Comparison of ENCODE assay signal across 22 mouse cellular contexts in genomic region chr9:51178297-51178696, GRCm38 (mm10). TPM values are rescaled to one million over a fixed set of nuclear protein-coding genes. Genes with fewer than 3 reads are reported as not detected.
A peak's percentile ranks its signal among the peaks of the same experiment; 100 is the strongest.
DNase-seq lines count a peak whose midpoint lies in the region; ATAC-seq and TF ChIP-seq lines count a peak whose summit lies in the region.
"Had no signal": no experiment of that assay in that cellular context is flagged by ENCODE, and none has a peak within 500 bp of the region (broad histone marks: within the 10 kb centered on the region; RNA-seq: fewer than 3 reads in every experiment).

No protein-coding gene starts in this region.

- H3K27ac ChIP-seq in left cerebral cortex, adult 2 months = no peak overlapping the region
- H3K27ac ChIP-seq in spleen, adult 2 months (ENCODE audit: insufficient read depth, low read length) = no peak overlapping the region
- H3K27ac ChIP-seq in hindbrain, embryonic 14.5 days = no peak overlapping the region
- H3K27ac ChIP-seq: hindbrain, embryonic 12.5 days; intestine, embryonic 15.5 days; limb, embryonic 10.5 days; liver, embryonic 13.5 days; macrophage; neural tube, embryonic 13.5 days had no signal

- H3K9ac ChIP-seq in hindbrain, embryonic 14.5 days = no peak overlapping the region
- H3K9ac ChIP-seq: hindbrain, embryonic 12.5 days; intestine, embryonic 15.5 days; liver, embryonic 13.5 days; neural tube, embryonic 13.5 days had no signal

- H3K36me3 ChIP-seq in spleen, adult 2 months (ENCODE audit: control insufficient read depth, insufficient read depth, low read length) = no peaks in the 10 kb centered on the region
- no peaks in the 10 kb centered on the region for H3K36me3 ChIP-seq in hindbrain, embryonic 14.5 days (replicated peaks; ENCODE audit: control insufficient read depth, insufficient read depth)
- H3K36me3 ChIP-seq: hindbrain, embryonic 12.5 days; intestine, embryonic 15.5 days; limb, embryonic 10.5 days; liver, embryonic 13.5 days; neural tube, embryonic 13.5 days had no signal

- peak; percentile 18 for DNase-seq in adrenal gland, adult 2 months
- DNase-seq in adrenal gland, adult 18-20 months (ENCODE audit: low spot score in 2 of 2) = no peak
- DNase-seq in left cerebral cortex, adult 2 months (ENCODE audit: extremely low spot score in 1 of 2, low spot score in 2 of 2) = no peak
- DNase-seq in left cerebral cortex, postnatal 14 days (ENCODE audit: low spot score in 2 of 2) = no peak
- peak; percentile 63 for DNase-seq in A20 (ENCODE audit: low read depth, low spot score)
- DNase-seq in spleen, adult 2 months (ENCODE audit: low read depth in 1 of 2, low spot score in 2 of 2) = peak in 1 of 2 experiments; percentile 62
- no peak for DNase-seq in neural tube, embryonic 10.5 days (ENCODE audit: extremely low spot score, low spot score)
- DNase-seq in hindbrain, embryonic 14.5 days (ENCODE audit: low spot score) = no peak
- DNase-seq: embryo, embryonic 11 days; kidney, postnatal 10 days; liver, embryonic 13.5 days; midbrain, embryonic 14.5 days; right cerebral cortex, postnatal 4 days had no signal

- 77% methylated on average over 1 of the region's 1 CpGs for WGBS in spleen, adult 2 months
- 100% methylated on average over 1 of the region's 1 CpGs for WGBS in hindbrain, embryonic 14.5 days

- no peak overlapping the region for H3K4me2 ChIP-seq in hindbrain, embryonic 14.5 days (replicated peaks)
- H3K4me2 ChIP-seq: hindbrain, embryonic 12.5 days; intestine, embryonic 15.5 days; liver, embryonic 13.5 days; neural tube, embryonic 13.5 days had no signal

- H3K9me3 ChIP-seq in hindbrain, embryonic 14.5 days (ENCODE audit: control insufficient read depth, low read length) = no peaks in the 10 kb centered on the region
- H3K9me3 ChIP-seq: hindbrain, embryonic 12.5 days; intestine, embryonic 15.5 days; limb, embryonic 10.5 days; liver, embryonic 13.5 days; neural tube, embryonic 13.5 days had no signal

- intact Hi-C loops in left cerebral cortex, adult 2 months (cut with DNase I) = no loop called here
- intact Hi-C loops in left cerebral cortex, postnatal 14 days (cut with DNase I) = loop anchor here (5.0 kb wide), 1 partner anchor 114 kb away; no protein-coding TSS in a partner anchor

- H3K4me1 ChIP-seq in spleen, adult 2 months (ENCODE audit: control insufficient read depth, insufficient read depth, insufficient read length) = peaks cover 20% of the 10 kb centered on the region; the same call in 1 of the 2 replicates
- no peaks in the 10 kb centered on the region for H3K4me1 ChIP-seq in hindbrain, embryonic 14.5 days (replicated peaks; ENCODE audit: control insufficient read depth, insufficient read depth, low read length)
- H3K4me1 ChIP-seq: hindbrain, embryonic 12.5 days; intestine, embryonic 15.5 days; limb, embryonic 10.5 days; liver, embryonic 13.5 days; neural tube, embryonic 13.5 days had no signal

- no peak for TF ChIP-seq POLR2A in spleen, adult 2 months (IDR thresholded peaks at IDR 0.05; ENCODE audit: low read depth, low read length)

- ATAC-seq in hindbrain, embryonic 14.5 days (ENCODE audit: low FRiP score) = no peak
- ATAC-seq: forebrain, embryonic 14.5 days; intestine, embryonic 15.5 days had no signal

- no peaks in the 10 kb centered on the region for H3K27me3 ChIP-seq in spleen, adult 2 months (ENCODE audit: control insufficient read depth, insufficient read depth, low read length)
- no peaks in the 10 kb centered on the region for H3K27me3 ChIP-seq in hindbrain, embryonic 14.5 days (ENCODE audit: control insufficient read depth, insufficient read depth, low read length)
- H3K27me3 ChIP-seq: hindbrain, embryonic 12.5 days; intestine, embryonic 15.5 days; liver, embryonic 13.5 days; neural tube, embryonic 13.5 days had no signal

- peak; percentile 43 for TF ChIP-seq CTCF in left cerebral cortex, adult 2 months (IDR thresholded peaks at IDR 0.05)
- TF ChIP-seq CTCF in spleen, adult 2 months (IDR thresholded peaks at IDR 0.05; ENCODE audit: extremely low read depth, insufficient read depth, insufficient read length, insufficient replicate concordance) = peak; percentile 30; the same call in 1 of the 2 replicates

- H3K4me3 ChIP-seq in left cerebral cortex, adult 2 months = no peak overlapping the region
- no peak overlapping the region for H3K4me3 ChIP-seq in spleen, adult 2 months (ENCODE audit: extremely low read depth, insufficient read depth, insufficient read length)
- H3K4me3 ChIP-seq in hindbrain, embryonic 14.5 days (replicated peaks; ENCODE audit: low read length) = no peak overlapping the region
- H3K4me3 ChIP-seq: hindbrain, embryonic 12.5 days; intestine, embryonic 15.5 days; limb, embryonic 10.5 days; liver, embryonic 13.5 days; neural tube, embryonic 13.5 days had no signal

RNA-seq across cellular contexts. Expression of gene Gm32742, which starts 13.0 kb away (rescaled TPM):
- not detected for total RNA-seq in adrenal gland, adult 2 months (2021)
- not detected in 2 replicates for polyA plus RNA-seq in adrenal gland, adult 2 months (2012; rRNA removed)
- total RNA-seq in adrenal gland, adult 18-20 months (2021) = not detected
- total RNA-seq in left cerebral cortex, adult 2 months (2021) = not detected
- not detected for total RNA-seq in left cerebral cortex, postnatal 14 days (2021)
- 0.02 and 0.06 TPM in 2 replicates for polyA plus RNA-seq in spleen, adult 2 months (2012; rRNA removed)
- polyA plus RNA-seq in hindbrain, embryonic 14.5 days (2014; fragmentation: Nextera tagmentation; extraction: Ambion mirVana) = not detected in 2 replicates
- total RNA-seq: layer of hippocampus, postnatal 25 days had no signal
- polyA plus RNA-seq: forebrain, embryonic 14.5 days; heart, postnatal 0 days; limb, embryonic 10.5 days; liver, embryonic 13.5 days; macrophage had no signal

RNA-seq across cellular contexts. Expression of gene Pou2af1, which starts 35.2 kb away (rescaled TPM):
- total RNA-seq in adrenal gland, adult 2 months (2021) = under 1 TPM; 0.32 to 0.48 TPM
- polyA plus RNA-seq in adrenal gland, adult 2 months (2012; rRNA removed) = 0.41 and 0.45 TPM in 2 replicates
- total RNA-seq in adrenal gland, adult 18-20 months (2021) = under 1 TPM; 0.20 to 0.35 TPM
- total RNA-seq in left cerebral cortex, adult 2 months (2021) = under 1 TPM in 1 of 2 experiments, not detected in 1; 0.14 TPM
- not detected for total RNA-seq in left cerebral cortex, postnatal 14 days (2021)
- polyA plus RNA-seq in spleen, adult 2 months (2012; rRNA removed) = 171 and 264 TPM in 2 replicates
- not detected in 2 replicates for polyA plus RNA-seq in hindbrain, embryonic 14.5 days (2014; fragmentation: Nextera tagmentation; extraction: Ambion mirVana)
- total RNA-seq: granulocyte monocyte progenitor cell, adult 5-6 weeks had no signal
- polyA plus RNA-seq: hindbrain, embryonic 12.5 days; limb, embryonic 10.5 days; neural tube, embryonic 13.5 days had no signal

Comparison
In these comparisons a context has a peak if more than half of its experiments do, and no peak if none do; other contexts are left out.
1. DNase-seq: peak in adrenal gland, adult 2 months (single experiment) and A20 (single experiment); none in adrenal gland, adult 18-20 months (0 of 2), left cerebral cortex, adult 2 months (0 of 2), left cerebral cortex, postnatal 14 days (0 of 2), neural tube, embryonic 10.5 days (single experiment) and hindbrain, embryonic 14.5 days (single experiment).